Mouse (Mus musculus) granulocyte monocyte progenitor cell, adult 5-6 weeks (primary cell): ENCODE measurements around the gene Palld. TPM values are rescaled to one million over a fixed set of nuclear protein-coding genes. Genes with fewer than 3 reads are reported as not detected.
A peak's percentile ranks its signal among the peaks of the same experiment; 100 is the strongest.

Experiments used
- ATAC-seq: replicated peaks from 2 replicates; pipeline ENCODE4 v1.8.0; 2016; ENCODE audit warnings: mild to moderate bottlenecking, moderate TSS enrichment, inconsistent platforms; ENCODE audit not compliant: poor library complexity, severe bottlenecking
- total RNA-seq, 2 experiments: library from RNA; stranded (forward) in 1 of 2; stranded (reverse) in 1 of 2; fragments of 200-712, 200-1000 nt in 1 of 2; fragments of >200 nt in 1 of 2; fragmentation: Nextera tagmentation in 1 of 2; gene quantifications; 2 replicates each; pipeline ENCODE4 v1.2.3; 2014 to 2017

Gene Palld
- total RNA-seq, 2 experiments from 2014 or later, result not detected

- no peak for ATAC-seq
Measured at GRCm38 (mm10) chr8:61732184-61732583, 170.3 kb downstream of the Palld start.

GRCm38 (mm10) chr8:61731306-61732088, 171.0 kb downstream of the Palld start:
- no peak for ATAC-seq

GRCm38 (mm10) chr8:61730669-61731068, 171.8 kb downstream of the Palld start:
- no peak for ATAC-seq

- no peak for ATAC-seq
Measured at GRCm38 (mm10) chr8:61725306-61726017, 177.0 kb downstream of the Palld start.

- ATAC-seq, result no peak
Measured at GRCm38 (mm10) chr8:61722226-61722625, 180.3 kb downstream of the Palld start.

GRCm38 (mm10) chr8:61715351-61716125, 187.0 kb downstream of the Palld start:
- no peak for ATAC-seq

GRCm38 (mm10) chr8:61714293-61714831, 188.1 kb downstream of the Palld start:
- no peak for ATAC-seq

GRCm38 (mm10) chr8:61713195-61713990, 189.1 kb downstream of the Palld start:
- no peak for ATAC-seq

- no peak for ATAC-seq
Measured at GRCm38 (mm10) chr8:61712426-61712825, 190.1 kb downstream of the Palld start.

GRCm38 (mm10) chr8:61708586-61709305, 193.7 kb downstream of the Palld start:
- no peak for ATAC-seq

- ATAC-seq, result no peak
Measured at GRCm38 (mm10) chr8:61705491-61705890, 197.0 kb downstream of the Palld start.

GRCm38 (mm10) chr8:61702122-61702521, 200.4 kb downstream of the Palld start:
- no peak for ATAC-seq

- ATAC-seq, result no peak
Measured at GRCm38 (mm10) chr8:61700932-61701681, 201.4 kb downstream of the Palld start.

GRCm38 (mm10) chr8:61700298-61700697, 202.2 kb downstream of the Palld start:
- ATAC-seq, result peak; percentile 62; the same call in 1 of the 2 replicates

- no peak for ATAC-seq
Measured at GRCm38 (mm10) chr8:61698959-61699358, 203.5 kb downstream of the Palld start.

GRCm38 (mm10) chr8:61697728-61698385, 204.6 kb downstream of the Palld start:
- no peak for ATAC-seq

GRCm38 (mm10) chr8:61696846-61697455, 205.5 kb downstream of the Palld start:
- ATAC-seq, result no peak
